Mouse (Mus musculus) embryonic facial prominence, embryonic 10.5 days (tissue): Measurements from ENCODE around the gene Epor. TPM values are rescaled to one million over a fixed set of nuclear protein-coding genes. Genes with fewer than 3 reads are reported as not detected.
A peak's percentile ranks its signal among the peaks of the same experiment; 100 is the strongest.

ENCODE experiments used
- DNase-seq: peaks from one replicate; pipeline ENCODE4 v3.0.0-alpha.2; 2017; ENCODE audit warnings: low spot score
- H3K27ac ChIP-seq: fragments of 300-500 bp; sonication (generic); replicated peaks from 2 replicates; pipeline ENCODE4 v1.5.1; 2016; ENCODE audit warnings: mild to moderate bottlenecking
- H3K27me3 ChIP-seq: fragments of 300-500 bp; sonication (generic); replicated peaks from 2 replicates; pipeline ENCODE4 v1.6.1; 2016; ENCODE audit warnings: low read depth, mild to moderate bottlenecking; ENCODE audit not compliant: poor library complexity, severe bottlenecking
- H3K36me3 ChIP-seq: fragments of 300-500 bp; sonication (generic); replicated peaks from 2 replicates; pipeline ENCODE4 v1.6.1; 2016; ENCODE audit warnings: mild to moderate bottlenecking, moderate library complexity
- H3K4me1 ChIP-seq: fragments of 300-500 bp; sonication (generic); 2 replicates; pipeline ENCODE4 v1.6.1; 2016
- H3K4me3 ChIP-seq: fragments of 300-500 bp; sonication (generic); 2 replicates; pipeline ENCODE4 v1.5.1; 2016; ENCODE audit warnings: mild to moderate bottlenecking, moderate library complexity
- H3K9me3 ChIP-seq: fragments of 300-500 bp; sonication (generic); 2 replicates; pipeline ENCODE4 v1.6.1; 2016; ENCODE audit warnings: mild to moderate bottlenecking
- WGBS: fragments of 180-500 bp; shearing (Covaris S2); methylation state at CpG from one replicate; pipeline ENCODE4 v1.1.7; 2016; 5-methylcytosine and 5-hydroxymethylcytosine counted together
- polyA plus RNA-seq: library from polyadenylated mRNA; unstranded; fragments of >200 nt; fragmentation: Nextera tagmentation; extraction: Ambion mirVana; gene quantifications from 2 replicates; pipeline ENCODE4 v1.2.1, GENCODE M21; 2016

Epor gene
- polyA plus RNA-seq, 1 experiment from 2014 or later: 8.6 TPM

- Histone ChIP-seq H3K9me3 (no peaks in the 10 kb centered on the region), H3K27ac (0 out of 2 replicates have a peak overlapping the region, but pooled peaks have one; percentile 26), H3K4me1 (peaks cover 28% of the 10 kb centered on the region), H3K4me3 (peak overlapping the region; percentile 66), H3K36me3 (no peaks in the 10 kb centered on the region), H3K27me3 (peaks cover 100% of the 10 kb centered on the region)
- DNase-seq: peak; percentile 55
- 1% methylated on average over 32 of the region's 32 CpGs for WGBS
Observed at GRCm38 (mm10) chr9:21988421-21989101, 25.3 kb upstream of the Epor start.

- 7% methylated on average over 36 of the region's 36 CpGs for WGBS
- Histone ChIP-seq H3K27me3 (peaks cover 98% of the 10 kb centered on the region), H3K4me3 (peak overlapping the region; percentile 66), H3K27ac (no peak overlapping the region), H3K4me1 (peaks cover 28% of the 10 kb centered on the region), H3K36me3 (no peaks in the 10 kb centered on the region), H3K9me3 (no peaks in the 10 kb centered on the region)
- DNase-seq: no peak
Observed at GRCm38 (mm10) chr9:21987592-21988342, 24.5 kb upstream of the Epor start.

- Histone ChIP-seq H3K36me3 (0 out of 2 replicates have a peak, but pooled peaks cover 3% of the 10 kb centered on the region), H3K27me3 (peaks cover 70% of the 10 kb centered on the region), H3K9me3 (no peaks in the 10 kb centered on the region), H3K4me1 (peaks cover 12% of the 10 kb centered on the region), H3K4me3 (no peak overlapping the region), H3K27ac (no peak overlapping the region)
- 23% methylated on average over 3 of the region's 3 CpGs for WGBS
- no peak for DNase-seq
Observed at GRCm38 (mm10) chr9:21983911-21984310, 20.6 kb upstream of the Epor start.

GRCm38 (mm10) chr9:21978398-21979128 is 15.3 kb upstream of the Epor start:
- Histone ChIP-seq H3K36me3 (peaks cover 3% of the 10 kb centered on the region; the same call in 1 of the 2 replicates), H3K4me3 (no peak overlapping the region), H3K4me1 (0 out of 2 replicates have a peak, but pooled peaks cover 4% of the 10 kb centered on the region), H3K9me3 (no peaks in the 10 kb centered on the region), H3K27ac (no peak overlapping the region), H3K27me3 (peaks cover 17% of the 10 kb centered on the region)
- WGBS: 93% methylated on average over 4 of the region's 4 CpGs
- no peak for DNase-seq

GRCm38 (mm10) chr9:21977972-21978371 is 14.7 kb upstream of the Epor start:
- H3K27me3 ChIP-seq: peaks cover 12% of the 10 kb centered on the region
- 25% methylated on average over 2 of the region's 2 CpGs for WGBS
- DNase-seq: peak; percentile 47
- 0 out of 2 replicates have a peak, but pooled peaks cover 4% of the 10 kb centered on the region for H3K4me1 ChIP-seq
- H3K9me3 ChIP-seq: no peaks in the 10 kb centered on the region
- no peak overlapping the region for H3K27ac ChIP-seq
- peaks cover 3% of the 10 kb centered on the region; the same call in 1 of the 2 replicates for H3K36me3 ChIP-seq
- no peak overlapping the region for H3K4me3 ChIP-seq

- Histone ChIP-seq H3K4me3 (no peak overlapping the region), H3K27me3 (peaks cover 11% of the 10 kb centered on the region), H3K4me1 (0 out of 2 replicates have a peak, but pooled peaks cover 4% of the 10 kb centered on the region), H3K9me3 (no peaks in the 10 kb centered on the region), H3K36me3 (peaks cover 3% of the 10 kb centered on the region; the same call in 1 of the 2 replicates), H3K27ac (no peak overlapping the region)
- no peak for DNase-seq
- WGBS: 90% methylated on average over 5 of the region's 5 CpGs
Observed at GRCm38 (mm10) chr9:21977331-21977730, 14.0 kb upstream of the Epor start.

GRCm38 (mm10) chr9:21976626-21977175 is 13.4 kb upstream of the Epor start:
- Histone ChIP-seq H3K9me3 (no peaks in the 10 kb centered on the region), H3K4me3 (no peak overlapping the region), H3K4me1 (0 out of 2 replicates have a peak, but pooled peaks cover 4% of the 10 kb centered on the region), H3K27me3 (peaks cover 8% of the 10 kb centered on the region), H3K27ac (no peak overlapping the region), H3K36me3 (peaks cover 3% of the 10 kb centered on the region; the same call in 1 of the 2 replicates)
- no peak for DNase-seq
- WGBS: 86% methylated on average over 10 of the region's 10 CpGs

- no peak overlapping the region for H3K27ac ChIP-seq
- DNase-seq: no peak
- no peaks in the 10 kb centered on the region for H3K9me3 ChIP-seq
- H3K4me3 ChIP-seq: no peak overlapping the region
- H3K36me3 ChIP-seq: no peaks in the 10 kb centered on the region; the same call in 1 of the 2 replicates
- WGBS: 92% methylated on average over 4 of the region's 4 CpGs
- no peaks in the 10 kb centered on the region for H3K4me1 ChIP-seq
- H3K27me3 ChIP-seq: no peaks in the 10 kb centered on the region; the same call in 1 of the 2 replicates
Observed at GRCm38 (mm10) chr9:21969304-21969703, 6.0 kb upstream of the Epor start.

- Histone ChIP-seq H3K4me1 (no peaks in the 10 kb centered on the region), H3K36me3 (no peaks in the 10 kb centered on the region; the same call in 1 of the 2 replicates), H3K27ac (no peak overlapping the region), H3K4me3 (no peak overlapping the region), H3K27me3 (peaks cover 4% of the 10 kb centered on the region), H3K9me3 (no peaks in the 10 kb centered on the region)
- 76% methylated on average over 6 of the region's 6 CpGs for WGBS
- DNase-seq: no peak
Observed at GRCm38 (mm10) chr9:21968883-21969282, 5.6 kb upstream of the Epor start.

- Histone ChIP-seq H3K4me1 (peaks cover 36% of the 10 kb centered on the region), H3K27ac (peak overlapping the region; percentile 63), H3K4me3 (peak overlapping the region; percentile 60), H3K9me3 (no peaks in the 10 kb centered on the region), H3K27me3 (peaks cover 57% of the 10 kb centered on the region), H3K36me3 (0 out of 2 replicates have a peak, but pooled peaks cover 6% of the 10 kb centered on the region)
- DNase-seq: peak; percentile 83
- WGBS: 2% methylated on average over 34 of the region's 34 CpGs
Observed at GRCm38 (mm10) chr9:21962416-21963059, 768 bp downstream of the Epor start.

- Histone ChIP-seq H3K4me3 (peak overlapping the region; percentile 60), H3K36me3 (0 out of 2 replicates have a peak, but pooled peaks cover 6% of the 10 kb centered on the region), H3K27me3 (peaks cover 57% of the 10 kb centered on the region), H3K27ac (peak overlapping the region; percentile 63), H3K4me1 (peaks cover 36% of the 10 kb centered on the region), H3K9me3 (no peaks in the 10 kb centered on the region)
- DNase-seq: peak; percentile 39
- 1% methylated on average over 15 of the region's 15 CpGs for WGBS
Observed at GRCm38 (mm10) chr9:21962010-21962409, 1.3 kb downstream of the Epor start.
